Mouse (Mus musculus) neural tube, embryonic 13.5 days (tissue): ENCODE data around the gene Prkcb. TPM values are rescaled to one million over a fixed set of nuclear protein-coding genes. Genes with fewer than 3 reads are reported as not detected.

ENCODE experiments used
- ATAC-seq: fragments of 200-750 bp; cut with Nextera tagmentation; 2 replicates; pipeline ENCODE4 v1.8.0; 2017; ENCODE audit warnings: low read depth, mild to moderate bottlenecking, moderate TSS enrichment, moderate library complexity
- H3K27ac ChIP-seq: fragments of 300-500 bp; sonication (generic); replicated peaks from 2 replicates; pipeline ENCODE4 v1.5.1; 2015; ENCODE audit warnings: moderate library complexity, mild to moderate bottlenecking, inconsistent platforms
- H3K27me3 ChIP-seq: fragments of 300-500 bp; sonication (generic); 2 replicates; pipeline ENCODE4 v1.6.1; 2015; ENCODE audit warnings: mild to moderate bottlenecking, inconsistent platforms
- H3K36me3 ChIP-seq: fragments of 300-500 bp; sonication (generic); 2 replicates; pipeline ENCODE4 v1.6.1; 2015; ENCODE audit warnings: mild to moderate bottlenecking, inconsistent platforms
- H3K4me1 ChIP-seq: fragments of 300-500 bp; sonication (generic); replicated peaks from 2 replicates; pipeline ENCODE4 v1.6.1; 2015; ENCODE audit warnings: inconsistent platforms
- H3K4me2 ChIP-seq: fragments of 300-500 bp; sonication (generic); 2 replicates; pipeline ENCODE4 v1.6.1; 2015; ENCODE audit warnings: inconsistent platforms, mild to moderate bottlenecking, moderate library complexity
- H3K4me3 ChIP-seq: fragments of 300-500 bp; sonication (generic); 2 replicates; pipeline ENCODE4 v1.5.1; 2015; ENCODE audit warnings: mild to moderate bottlenecking, inconsistent platforms
- H3K9ac ChIP-seq: fragments of 300-500 bp; sonication (generic); 2 replicates; pipeline ENCODE4 v1.6.1; 2015; ENCODE audit warnings: moderate library complexity, mild to moderate bottlenecking, inconsistent platforms
- H3K9me3 ChIP-seq: fragments of 300-500 bp; sonication (generic); 2 replicates; pipeline ENCODE4 v1.6.1; 2016; ENCODE audit warnings: inconsistent platforms
- WGBS: fragments of 180-500 bp; shearing (Covaris S2); methylation state at CpG from one replicate; pipeline ENCODE4 v1.1.7; 2015; 5-methylcytosine and 5-hydroxymethylcytosine counted together
- polyA plus RNA-seq: library from polyadenylated mRNA; unstranded; fragments of >200 nt; fragmentation: Nextera tagmentation; extraction: Ambion mirVana; gene quantifications from 2 replicates; pipeline ENCODE4 v1.2.1, GENCODE M21; 2015

Gene Prkcb
- polyA plus RNA-seq, 1 experiment from 2014 or later = 52.9 TPM

DNA sequence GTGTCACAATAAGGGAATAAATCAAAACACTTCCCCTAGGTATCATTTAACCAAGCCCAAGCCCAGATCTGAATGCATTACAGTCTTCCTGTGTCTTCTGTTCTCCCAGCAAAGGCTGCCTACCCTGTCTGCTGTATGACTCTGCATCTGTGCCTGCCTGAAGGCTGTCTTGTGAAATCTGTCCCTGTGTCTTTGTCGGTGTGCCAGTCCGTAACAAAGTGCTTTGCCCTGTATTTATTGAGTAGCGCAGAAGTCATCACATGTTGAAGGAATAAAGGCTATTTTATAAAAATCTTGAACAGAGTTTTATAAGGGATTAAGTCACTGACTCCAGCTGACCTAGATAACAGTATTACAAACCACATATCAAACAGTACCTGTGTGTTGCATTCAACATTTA is 368.1 kb downstream of the Prkcb start:
- no peaks in the 10 kb centered on the region for H3K36me3 ChIP-seq
- H3K9ac ChIP-seq = no peak overlapping the region
- ATAC-seq = no peak
- H3K4me1 ChIP-seq = no peaks in the 10 kb centered on the region
- no peak overlapping the region for H3K4me3 ChIP-seq
- 88% methylated on average over 3 of the region's 3 CpGs for WGBS
- H3K9me3 ChIP-seq = no peaks in the 10 kb centered on the region
- no peaks in the 10 kb centered on the region for H3K27me3 ChIP-seq
- no peak overlapping the region for H3K27ac ChIP-seq
- no peak overlapping the region for H3K4me2 ChIP-seq

DNA sequence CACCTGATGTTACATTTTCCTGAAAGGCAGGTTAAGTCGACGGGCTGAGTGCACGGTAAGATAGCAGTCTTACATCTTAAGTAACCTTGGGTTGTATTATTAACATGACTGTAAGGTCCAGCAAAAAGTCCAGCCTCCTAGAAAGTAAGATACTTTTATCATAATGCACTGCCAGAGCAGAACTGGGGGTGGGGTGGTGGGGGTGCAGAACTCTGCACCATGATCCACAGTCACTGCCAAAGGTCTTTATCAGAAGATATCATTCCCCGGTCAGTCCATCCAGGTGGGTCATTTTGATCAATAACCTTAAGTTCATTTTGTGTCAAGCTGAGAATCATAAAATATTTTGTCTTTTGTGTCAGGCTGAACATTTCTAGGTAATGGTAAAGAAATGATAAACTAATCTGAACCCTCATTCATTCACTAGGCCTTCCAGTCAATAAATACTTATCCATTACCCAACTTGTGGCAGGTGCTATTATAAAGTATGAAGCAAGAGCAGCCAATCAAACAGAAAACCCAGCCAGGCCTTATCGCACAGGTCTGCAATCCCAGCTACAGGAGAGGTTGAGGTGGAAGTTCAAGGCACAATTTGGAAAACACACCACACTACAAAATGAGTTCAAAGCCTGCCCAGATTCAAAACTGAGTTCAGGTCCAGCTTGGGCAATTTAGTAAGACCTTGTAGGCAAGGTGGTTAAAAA is 369.0 kb downstream of the Prkcb start:
- Histone ChIP-seq H3K4me2 (no peak overlapping the region), H3K27me3 (no peaks in the 10 kb centered on the region), H3K27ac (no peak overlapping the region), H3K36me3 (no peaks in the 10 kb centered on the region), H3K9ac (no peak overlapping the region), H3K9me3 (no peaks in the 10 kb centered on the region), H3K4me3 (no peak overlapping the region), H3K4me1 (no peaks in the 10 kb centered on the region)
- no peak for ATAC-seq
- 89% methylated on average over 5 of the region's 5 CpGs for WGBS

DNA sequence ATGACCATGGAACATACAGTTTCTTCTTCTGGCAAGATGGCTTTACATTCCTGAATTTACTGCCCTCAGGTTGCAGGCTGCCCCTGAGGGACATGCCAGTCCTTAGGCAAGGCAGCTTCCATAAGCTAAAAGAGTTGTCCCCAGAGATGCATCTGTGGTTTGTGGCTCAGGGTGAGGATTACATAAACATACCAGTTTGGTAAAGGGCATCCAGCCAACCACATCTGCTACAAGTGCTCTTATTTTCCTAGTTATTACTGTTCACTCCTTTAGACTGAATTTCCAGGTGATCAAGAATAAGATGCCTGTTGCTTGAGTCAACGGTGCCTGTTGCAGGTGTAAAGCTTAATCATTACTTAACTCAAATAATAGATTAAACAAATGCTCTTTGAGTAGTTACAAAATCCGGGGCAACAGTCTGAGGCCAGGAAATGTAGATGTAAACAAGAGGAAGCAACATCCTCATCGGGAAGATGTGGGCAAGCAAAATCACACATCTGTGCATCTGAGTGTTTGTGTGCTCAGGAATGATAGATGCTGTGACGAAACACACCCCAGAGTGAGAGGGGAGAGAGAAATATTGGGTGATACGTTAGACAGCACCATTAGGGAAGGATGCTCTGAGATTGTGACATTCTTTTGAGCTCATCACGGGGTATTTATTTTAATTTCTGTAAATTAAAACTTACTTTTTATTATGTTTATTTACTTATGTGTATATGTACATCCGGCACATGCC is 376.9 kb downstream of the Prkcb start:
- H3K9ac ChIP-seq = no peak overlapping the region
- peaks cover 3% of the 10 kb centered on the region for H3K4me1 ChIP-seq
- peaks cover 7% of the 10 kb centered on the region; the same call in 1 of the 2 replicates for H3K27me3 ChIP-seq
- no peaks in the 10 kb centered on the region for H3K36me3 ChIP-seq
- WGBS = 80% methylated on average over 7 of the region's 7 CpGs
- H3K9me3 ChIP-seq = no peaks in the 10 kb centered on the region
- ATAC-seq = no peak
- H3K4me2 ChIP-seq = no peak overlapping the region
- H3K4me3 ChIP-seq = no peak overlapping the region
- H3K27ac ChIP-seq = no peak overlapping the region

DNA sequence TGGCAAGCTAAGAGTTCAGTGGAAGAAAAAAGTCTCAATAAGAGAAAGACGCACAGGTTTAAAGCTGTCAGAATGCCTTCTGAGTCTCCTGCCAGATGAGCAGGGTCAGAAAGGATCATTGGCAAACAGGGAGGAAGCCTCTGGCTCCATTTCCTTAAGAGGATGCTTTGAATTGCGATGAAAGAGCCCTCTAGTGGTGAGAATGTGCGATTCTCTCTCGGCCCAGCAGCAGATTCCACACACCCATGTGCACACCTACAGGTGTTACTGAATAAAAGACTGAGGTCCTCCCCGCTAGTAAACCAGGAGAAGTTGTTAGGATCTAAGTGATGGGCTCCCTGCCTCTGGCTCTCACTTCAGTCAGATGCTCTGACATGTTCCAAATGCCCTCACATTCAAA is 379.4 kb downstream of the Prkcb start:
- Histone ChIP-seq H3K36me3 (no peaks in the 10 kb centered on the region), H3K9me3 (no peaks in the 10 kb centered on the region), H3K4me1 (peaks cover 16% of the 10 kb centered on the region), H3K9ac (no peak overlapping the region), H3K4me3 (no peak overlapping the region), H3K27ac (no peak overlapping the region), H3K27me3 (peaks cover 28% of the 10 kb centered on the region), H3K4me2 (no peak overlapping the region)
- 26% methylated on average over 5 of the region's 5 CpGs for WGBS
- no peak for ATAC-seq

DNA sequence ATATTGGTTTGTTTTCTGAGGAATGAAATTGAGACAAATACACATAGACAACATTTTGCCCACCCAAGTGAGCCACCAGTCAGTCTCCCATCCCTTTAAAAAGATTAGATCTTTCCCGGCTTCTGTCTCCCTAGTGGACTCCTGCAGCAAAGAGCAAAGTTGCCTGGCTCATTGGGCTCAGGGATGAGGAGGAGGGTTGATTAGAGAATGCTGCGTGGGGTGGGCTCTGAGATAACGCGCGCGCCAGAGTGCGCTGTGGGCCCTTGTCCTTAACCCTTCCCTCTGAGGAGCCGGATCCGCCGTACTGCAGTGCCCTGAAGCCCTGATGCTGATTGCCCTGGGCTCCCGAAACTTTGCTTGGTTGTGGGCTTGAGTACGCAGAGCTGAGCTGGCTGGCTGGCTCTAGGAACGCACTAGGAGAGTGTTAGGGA is 381.9 kb downstream of the Prkcb start, which contains the start of gene Cacng3:
Cacng3 (plus strand) TSS at position 51 of the 431 bp plus-strand sequence.
- no peaks in the 10 kb centered on the region for H3K9me3 ChIP-seq
- no peak; the same call in 1 of the 2 replicates for ATAC-seq
- peak within 1 kb of the TSS; percentile 42 for H3K4me3 ChIP-seq
- H3K27me3 ChIP-seq = peaks cover 31% of the 10 kb centered on the region
- H3K4me2 ChIP-seq = peak within 1 kb of the TSS; percentile 65
- 11% methylated on average over 13 of the region's 13 CpGs for WGBS
- peak within 1 kb of the TSS; percentile 65 for H3K9ac ChIP-seq
- peaks cover 16% of the 10 kb centered on the region for H3K4me1 ChIP-seq
- H3K36me3 ChIP-seq = no peaks in the 10 kb centered on the region
- peak within 1 kb of the TSS; percentile 56 for H3K27ac ChIP-seq

DNA sequence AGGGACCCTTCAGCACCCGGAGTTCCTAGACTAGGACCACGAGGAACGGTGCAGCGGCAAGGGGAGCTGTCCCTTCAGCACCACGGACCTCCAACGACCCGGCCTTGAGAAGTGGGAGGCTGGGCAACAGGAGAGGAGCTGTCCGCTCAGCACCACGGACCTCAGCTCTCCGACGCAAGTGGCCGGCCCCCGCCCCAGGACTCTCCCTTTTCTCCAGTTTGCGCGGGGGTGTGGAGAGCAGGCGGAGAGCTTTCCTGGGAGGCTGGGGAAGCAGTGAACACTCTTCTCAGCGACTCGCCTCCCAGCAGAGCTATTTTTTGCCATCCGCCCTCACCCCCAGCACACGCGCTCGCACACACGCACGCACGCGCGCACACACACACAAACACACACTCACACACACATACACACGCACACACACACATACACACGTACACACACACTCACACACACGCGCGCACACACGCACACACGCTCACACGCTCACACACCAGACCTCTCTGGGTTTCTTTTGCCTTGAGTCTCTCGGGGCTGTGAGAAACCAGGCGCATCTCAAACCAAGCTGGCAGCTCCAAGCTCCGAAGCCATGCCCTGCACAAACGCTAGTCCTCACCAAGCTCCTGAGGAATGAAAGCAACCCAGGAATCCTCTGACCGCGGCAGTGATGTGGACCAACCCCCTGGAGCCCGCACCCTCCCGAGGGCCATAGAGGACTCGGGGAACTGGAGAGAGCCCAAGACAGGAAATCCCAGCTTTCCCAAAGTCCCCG is 382.5 kb downstream of the Prkcb start:
- 8% methylated on average over 45 of the region's 45 CpGs for WGBS
- peak; percentile 88 for ATAC-seq

DNA sequence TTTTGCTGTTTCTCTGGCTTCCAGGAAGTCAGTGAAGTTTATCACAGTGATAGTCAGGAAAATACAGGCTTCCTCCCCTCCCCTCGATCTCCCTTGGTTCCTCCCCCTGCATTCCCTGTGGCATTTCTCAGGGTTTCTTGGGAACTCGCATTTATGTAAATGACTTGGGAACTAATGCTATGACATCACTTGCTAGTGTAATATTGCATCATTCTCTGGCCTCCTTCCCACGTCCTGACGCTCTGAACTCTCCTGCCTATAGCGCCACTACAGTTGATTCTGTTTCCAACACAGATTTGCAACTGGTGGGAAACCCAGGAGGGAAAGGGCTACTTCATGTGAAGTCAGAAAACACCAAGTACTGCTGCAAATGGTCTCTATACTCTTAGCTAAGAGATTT is 384.4 kb downstream of the Prkcb start:
- peak overlapping the region; percentile 42; the same call in 1 of the 2 replicates for H3K4me3 ChIP-seq
- WGBS = 57% methylated on average over 5 of the region's 5 CpGs

More for the DNA sequence above, 382.5 kb downstream of the Prkcb start:
- Histone ChIP-seq H3K9me3 (no peaks in the 10 kb centered on the region), H3K27me3 (peaks cover 31% of the 10 kb centered on the region), H3K4me1 (peaks cover 16% of the 10 kb centered on the region), H3K4me2 (peak overlapping the region; percentile 65), H3K36me3 (no peaks in the 10 kb centered on the region), H3K9ac (peak overlapping the region; percentile 65), H3K4me3 (peak overlapping the region; percentile 42), H3K27ac (peak overlapping the region; percentile 56)

DNA sequence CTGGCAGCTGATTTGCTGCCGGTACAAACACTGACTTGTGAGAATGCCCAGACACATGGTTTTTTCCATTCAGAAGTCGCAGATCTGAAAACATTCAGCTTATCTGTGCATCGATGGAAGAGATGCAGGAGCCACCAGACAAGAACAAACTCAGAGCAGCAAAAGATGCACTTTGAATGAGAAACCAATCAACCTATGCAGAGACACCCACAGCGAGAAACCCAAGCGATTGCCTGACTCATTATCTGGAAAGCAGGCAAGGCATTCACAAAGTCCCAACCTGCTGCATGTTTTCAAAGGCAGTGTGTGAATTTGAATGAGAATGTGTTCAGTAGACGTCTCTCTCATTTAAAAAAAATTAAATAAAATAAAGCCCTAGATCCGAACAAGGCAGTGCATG is 386.7 kb downstream of the Prkcb start:
- Histone ChIP-seq H3K9me3 (no peaks in the 10 kb centered on the region), H3K27me3 (peaks cover 27% of the 10 kb centered on the region), H3K27ac (no peak overlapping the region), H3K9ac (no peak overlapping the region), H3K4me1 (peaks cover 15% of the 10 kb centered on the region), H3K36me3 (no peaks in the 10 kb centered on the region), H3K4me2 (no peak overlapping the region), H3K4me3 (no peak overlapping the region)
- WGBS = 87% methylated on average over 7 of the region's 7 CpGs
- no peak for ATAC-seq

More for the DNA sequence above, 384.4 kb downstream of the Prkcb start:
- no peak overlapping the region for H3K27ac ChIP-seq
- peaks cover 28% of the 10 kb centered on the region for H3K27me3 ChIP-seq
- no peak overlapping the region for H3K9ac ChIP-seq
- no peaks in the 10 kb centered on the region for H3K9me3 ChIP-seq
- no peak for ATAC-seq
- peaks cover 16% of the 10 kb centered on the region for H3K4me1 ChIP-seq
- peak overlapping the region; percentile 65 for H3K4me2 ChIP-seq
- no peaks in the 10 kb centered on the region for H3K36me3 ChIP-seq

Other genes starting within 250 kb of the Prkcb start
- gene Ubfd1, start 221.6 kb upstream of the Prkcb start, polyA plus RNA-seq = 68.0 and 76.7 TPM in 2 replicates
- 9.8 and 9.9 TPM in 2 replicates for gene Ears2, start 221.5 kb upstream of the Prkcb start, polyA plus RNA-seq
- gene Ndufab1, start 186.9 kb upstream of the Prkcb start, polyA plus RNA-seq = 715 and 766 TPM in 2 replicates
- gene Palb2, start 155.8 kb upstream of the Prkcb start, polyA plus RNA-seq = 6.5 and 6.7 TPM in 2 replicates
- 162 and 168 TPM in 2 replicates for gene Dctn5, start 155.7 kb upstream of the Prkcb start, polyA plus RNA-seq
- gene Plk1, start 129.3 kb upstream of the Prkcb start, polyA plus RNA-seq = 23.5 and 27.4 TPM in 2 replicates
- gene Ern2, start 102.5 kb upstream of the Prkcb start, polyA plus RNA-seq = 0.68 and 1.0 TPM in 2 replicates
- gene Chp2, start 69.3 kb upstream of the Prkcb start, polyA plus RNA-seq = 1.1 and 1.2 TPM in 2 replicates